Mouse (Mus musculus) frontal cortex, adult 2 months (tissue): ENCODE measurements around the gene Lurap1l. TPM values are rescaled to one million over a fixed set of nuclear protein-coding genes. Genes with fewer than 3 reads are reported as not detected.
"Not testable (repeated sequence)": the region's sequence is repeated elsewhere in the genome, so short reads cannot be mapped to it uniquely, and the experiment has no call there.

Experiments
- DNase-seq, 2 experiments: peaks; one replicate each; pipeline ENCODE4 v3.0.0; 2022; ENCODE audit warnings: low spot score in 1 of 2; ENCODE audit errors: extremely low spot score in 1 of 2
- polyA plus RNA-seq: library from polyadenylated mRNA; depleted of rRNA; stranded (reverse); fragments of >200 nt; gene quantifications from 2 replicates; pipeline ENCODE4 v1.2.3, GENCODE M21; 2012

Gene Lurap1l
- polyA plus RNA-seq, 1 experiment: 8.8 TPM

DNA sequence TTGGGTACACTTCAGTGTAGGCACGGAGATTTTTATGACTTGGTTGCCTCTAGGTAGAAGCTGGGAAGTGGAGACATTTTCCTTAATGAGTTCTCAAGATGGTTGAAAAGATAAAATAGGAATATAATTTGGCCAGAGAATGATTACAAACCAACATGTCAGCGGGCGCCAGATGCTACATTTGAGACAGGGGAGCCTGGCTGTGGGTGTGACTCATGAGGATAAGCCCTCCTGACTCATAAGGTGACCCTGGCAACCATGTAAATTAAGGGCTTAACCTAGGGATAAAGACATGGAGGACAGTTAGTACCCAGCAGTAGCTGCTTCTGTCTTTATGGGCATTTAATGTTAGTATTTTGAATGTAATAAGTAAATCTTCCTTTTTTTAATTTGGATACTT, 6.2 kb downstream of the Lurap1l start:
- DNase-seq: no peak

DNA sequence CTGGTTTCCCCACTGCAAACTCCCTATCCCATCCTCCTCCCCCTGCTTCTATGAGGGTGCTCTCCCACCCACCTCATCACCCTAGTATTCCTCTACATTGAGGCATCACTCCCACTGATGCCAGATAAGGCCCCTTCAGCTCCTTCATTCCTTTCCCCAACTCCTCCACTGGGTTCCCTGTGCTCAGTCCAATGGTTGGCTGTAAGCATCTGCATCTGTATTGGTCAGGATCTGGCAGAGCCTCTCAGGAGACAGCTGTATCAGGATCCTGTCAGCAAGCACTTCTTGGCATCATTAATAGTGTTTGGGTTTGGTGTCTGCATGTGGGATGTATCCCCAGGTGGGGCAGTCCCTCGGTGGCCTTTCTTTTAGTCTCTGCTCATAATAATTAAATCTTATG, 6.7 kb downstream of the Lurap1l start:
- DNase-seq: not testable (repeated sequence)

DNA sequence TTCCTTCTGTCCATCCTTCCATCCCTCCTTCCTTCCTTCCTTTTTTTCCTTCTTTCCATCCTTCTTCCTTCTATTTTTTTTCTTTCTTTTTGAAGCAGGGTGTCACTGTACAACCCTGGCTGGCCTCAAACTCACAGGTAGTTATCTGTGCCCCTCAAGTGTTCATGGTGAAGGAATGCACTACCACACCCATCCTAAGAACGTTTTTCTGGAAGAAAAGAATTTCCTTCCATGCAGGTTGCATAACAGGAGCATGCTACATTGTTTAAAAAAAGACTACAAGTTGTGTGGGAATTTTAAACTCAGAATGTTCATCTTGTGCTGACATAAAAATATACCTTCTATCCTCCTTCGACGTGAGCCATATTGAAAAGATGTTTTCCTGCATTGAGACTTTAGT, 7.4 kb downstream of the Lurap1l start:
- DNase-seq: no peak

DNA sequence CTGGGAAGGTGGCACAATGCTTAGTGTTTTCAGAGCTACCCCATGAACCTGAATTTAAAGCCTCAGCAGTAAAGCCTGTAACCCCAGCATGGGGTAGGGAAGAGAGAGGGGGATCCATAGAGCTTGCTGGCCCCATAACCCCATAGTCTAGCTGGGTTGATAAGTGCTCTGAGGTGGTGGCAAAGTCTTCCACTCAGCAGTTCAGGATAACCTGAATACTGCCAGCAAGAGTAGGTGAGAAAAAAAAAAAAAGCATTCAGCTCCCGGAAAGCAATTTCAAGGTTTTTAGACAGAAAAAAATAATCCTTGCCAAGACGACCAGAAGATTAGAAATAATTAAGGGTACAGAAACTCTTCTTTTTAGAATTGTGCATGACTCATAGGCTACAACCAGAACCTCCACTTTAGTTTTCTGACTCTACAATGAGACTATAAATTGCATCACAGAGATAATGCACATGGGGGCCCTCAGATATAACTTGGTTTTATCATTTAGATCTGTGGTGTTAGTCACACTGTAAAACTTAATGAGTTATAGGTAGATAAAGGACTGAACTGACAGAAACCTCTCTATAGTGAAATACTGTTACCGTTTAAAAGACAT, 8.2 kb downstream of the Lurap1l start:
- no peak for DNase-seq

DNA sequence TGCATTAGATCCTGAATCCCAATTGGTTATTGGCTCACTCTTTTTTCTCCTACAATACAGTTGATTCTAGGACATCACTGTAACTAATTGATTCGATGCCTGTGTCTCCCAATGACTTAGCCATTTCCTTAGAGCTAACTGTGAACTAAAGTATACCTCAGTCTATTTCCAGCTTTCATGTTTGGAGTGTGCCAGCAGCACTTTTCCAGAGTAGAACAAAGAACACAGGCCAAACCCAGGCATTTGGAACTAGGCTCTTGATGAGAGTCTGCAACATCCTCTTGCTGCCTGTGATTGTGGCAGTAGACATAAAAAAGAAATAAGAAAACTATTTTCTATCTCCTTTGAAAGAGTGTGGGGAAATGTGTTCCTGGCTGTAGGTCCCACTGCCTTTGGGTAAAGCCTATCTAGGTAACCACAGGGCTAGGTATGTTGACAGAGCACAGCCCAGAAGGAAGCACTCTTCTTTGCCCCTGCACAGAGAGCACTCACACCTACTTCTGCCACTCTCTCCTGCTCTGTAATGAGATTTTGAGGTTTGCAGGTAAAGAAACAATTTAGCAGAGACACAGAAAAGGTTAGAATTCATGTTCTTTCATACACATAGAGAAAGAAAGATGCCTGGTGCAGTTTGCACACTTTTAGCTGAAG, 8.9 kb downstream of the Lurap1l start:
- DNase-seq: no peak

DNA sequence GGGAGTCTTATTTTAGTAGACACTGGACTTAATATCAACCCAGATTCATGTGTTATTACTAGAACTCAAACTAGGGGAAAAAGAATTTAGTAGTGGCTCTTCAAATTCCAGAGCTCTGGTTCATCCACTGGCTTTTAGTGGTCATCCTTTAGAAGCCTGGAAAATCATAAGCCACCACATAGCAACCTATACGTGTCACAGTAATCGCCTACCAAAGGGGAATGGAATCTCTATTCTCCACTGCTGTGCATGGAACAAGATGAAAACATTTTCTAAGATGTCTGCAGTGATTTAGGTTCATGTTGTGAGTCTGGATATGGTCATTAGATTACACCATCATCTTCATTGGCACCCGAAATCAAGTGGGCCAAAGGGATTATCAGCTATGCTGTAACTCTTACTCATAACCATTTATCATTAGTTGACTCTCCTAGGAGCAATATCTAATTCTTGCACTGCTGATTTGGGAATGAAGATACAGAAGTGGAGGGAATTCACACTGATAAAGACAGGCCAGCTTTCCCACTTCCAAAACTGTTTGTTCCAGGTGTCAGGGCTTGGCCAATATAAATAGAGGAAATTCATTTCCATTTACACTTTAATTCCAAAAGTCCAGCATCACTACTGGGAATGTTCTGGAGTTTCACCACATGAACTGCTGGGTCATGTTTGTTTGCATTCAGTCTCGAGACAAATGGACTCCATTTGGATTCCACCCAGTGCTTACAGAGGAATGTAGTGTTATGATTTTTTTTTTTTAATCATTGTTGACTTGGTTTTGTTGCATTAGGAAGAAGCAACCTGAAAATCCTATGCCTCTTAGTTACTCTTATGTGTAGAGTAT, 11.4 kb downstream of the Lurap1l start:
- no peak for DNase-seq

DNA sequence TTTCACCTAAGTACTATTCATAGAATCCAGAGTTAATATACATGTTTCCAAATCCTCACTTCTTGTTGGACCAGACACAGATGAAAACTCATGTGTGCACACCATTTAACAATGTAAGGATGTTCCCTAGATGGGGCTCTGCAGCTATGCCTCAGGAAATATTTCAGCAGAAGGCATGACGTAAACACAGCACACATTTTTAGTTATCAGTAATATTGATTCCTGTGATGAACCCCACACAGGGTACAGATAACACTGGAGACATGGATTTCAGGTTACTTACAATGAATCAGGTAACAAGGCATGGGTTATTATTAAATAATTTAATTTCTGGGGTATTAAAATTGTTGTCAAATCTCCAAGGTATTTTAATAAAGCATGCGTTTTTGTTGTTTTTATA, 12.2 kb downstream of the Lurap1l start:
- DNase-seq: no peak

DNA sequence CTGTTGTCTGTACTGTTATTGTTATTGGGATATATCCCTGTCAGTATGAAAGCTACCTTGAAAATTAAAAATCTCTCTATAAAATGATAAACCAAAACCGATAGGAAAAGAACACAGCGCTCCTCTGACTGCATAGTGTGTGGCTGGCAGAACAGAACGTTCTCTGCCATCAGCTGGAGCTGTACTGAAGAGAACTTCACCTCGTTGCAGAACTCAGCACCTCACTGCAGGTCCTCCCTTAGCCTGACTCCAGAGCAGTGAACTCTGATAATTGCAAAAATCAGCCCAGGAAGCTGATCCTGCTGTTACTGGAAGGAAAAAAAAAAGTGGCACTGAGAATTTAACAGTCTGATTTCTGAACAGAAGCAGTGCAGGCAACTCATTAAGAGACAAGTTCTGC, 14.4 kb downstream of the Lurap1l start:
- DNase-seq: no peak

DNA sequence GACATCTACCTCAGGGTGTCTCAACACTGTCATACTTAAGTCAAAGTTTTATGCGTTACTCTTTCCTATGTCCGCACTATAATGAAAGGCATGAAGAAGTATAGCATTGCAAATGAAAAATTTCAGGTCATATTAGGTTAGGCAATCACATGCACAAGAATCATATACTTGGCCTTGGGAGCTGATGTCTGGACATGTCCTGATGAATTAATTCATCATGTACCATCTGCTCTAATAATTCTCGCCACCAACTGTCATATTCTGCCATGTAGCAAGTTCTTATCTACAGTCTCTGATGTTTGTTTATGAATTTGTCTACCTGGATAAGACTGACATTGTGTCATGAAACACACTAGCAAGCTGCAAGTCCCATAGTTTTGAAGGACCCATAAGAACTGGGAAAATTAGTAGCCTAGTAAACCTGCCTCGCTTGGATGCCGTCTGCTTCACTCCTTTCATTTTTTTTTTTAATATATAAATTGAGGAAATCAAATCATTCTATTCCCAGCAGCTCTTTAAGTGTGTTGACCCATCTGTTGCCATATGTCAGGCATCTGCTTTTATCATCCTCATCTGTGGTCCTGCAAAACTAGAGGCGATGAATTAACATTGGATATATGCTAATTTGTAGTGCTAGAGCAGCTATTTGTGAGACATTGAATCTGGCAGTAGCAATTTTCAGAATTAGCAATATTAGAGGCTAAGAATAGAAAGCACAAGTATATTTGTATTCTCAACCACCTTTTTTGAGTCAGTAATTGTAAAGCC, 15.5 kb downstream of the Lurap1l start:
- no peak for DNase-seq

DNA sequence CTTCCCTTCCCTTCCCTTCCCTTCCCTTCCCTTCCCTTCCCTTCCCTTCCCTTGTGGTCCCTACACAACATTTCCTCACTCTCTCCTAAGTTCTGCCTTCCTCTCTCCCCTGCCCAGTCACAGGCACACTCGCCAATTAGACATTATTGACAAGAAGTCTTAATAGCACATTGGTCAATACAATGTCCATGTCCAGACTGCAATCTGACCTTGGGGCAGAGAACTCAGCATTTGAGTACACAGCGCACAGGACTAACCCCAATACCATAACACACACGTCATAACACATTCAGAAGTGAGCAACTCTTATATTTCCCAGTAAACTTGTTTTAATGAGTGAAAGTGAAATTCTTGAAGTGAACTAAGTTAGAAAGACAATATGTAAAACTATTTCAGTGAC, 24.3 kb downstream of the Lurap1l start:
- DNase-seq: no peak

DNA sequence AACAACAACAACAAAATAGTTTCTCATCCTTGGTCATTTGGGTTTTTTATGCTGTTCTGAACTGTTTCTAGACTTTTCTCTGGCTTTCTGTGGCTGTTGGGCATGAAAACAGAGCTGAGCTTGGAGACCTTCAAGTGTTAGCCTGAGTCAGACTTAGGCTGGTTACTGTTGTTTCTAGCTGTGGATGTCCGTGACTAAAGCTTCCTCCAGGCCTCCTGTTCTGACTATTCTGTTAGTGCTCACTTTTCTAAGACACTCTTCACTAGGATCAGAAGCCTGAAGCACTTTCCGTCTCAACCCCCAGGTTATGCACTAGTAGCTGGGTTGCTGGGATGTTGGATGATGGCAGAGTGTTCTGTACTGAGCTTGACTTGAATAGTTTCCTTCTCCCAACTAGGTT, 28.7 kb downstream of the Lurap1l start:
- no peak for DNase-seq

DNA sequence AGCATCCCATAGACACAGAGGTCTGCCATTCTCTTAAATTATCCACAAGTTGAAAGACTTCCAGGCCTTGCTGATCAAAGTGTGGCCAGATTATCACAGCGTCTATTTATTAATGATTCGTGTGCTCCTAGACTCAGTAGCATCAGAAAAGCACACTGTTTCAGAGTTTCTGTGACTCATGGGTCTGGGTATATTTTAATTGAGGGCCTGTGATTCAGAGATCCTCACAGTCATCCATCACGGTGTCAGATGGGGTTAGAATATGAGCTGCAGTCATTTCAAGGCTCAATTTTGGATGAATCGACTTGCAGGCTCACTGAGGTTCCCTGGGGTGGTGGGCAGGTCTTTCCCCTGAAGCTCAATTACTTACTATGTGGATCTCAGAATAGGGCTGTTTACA, 30.5 kb downstream of the Lurap1l start:
- DNase-seq: no peak

DNA sequence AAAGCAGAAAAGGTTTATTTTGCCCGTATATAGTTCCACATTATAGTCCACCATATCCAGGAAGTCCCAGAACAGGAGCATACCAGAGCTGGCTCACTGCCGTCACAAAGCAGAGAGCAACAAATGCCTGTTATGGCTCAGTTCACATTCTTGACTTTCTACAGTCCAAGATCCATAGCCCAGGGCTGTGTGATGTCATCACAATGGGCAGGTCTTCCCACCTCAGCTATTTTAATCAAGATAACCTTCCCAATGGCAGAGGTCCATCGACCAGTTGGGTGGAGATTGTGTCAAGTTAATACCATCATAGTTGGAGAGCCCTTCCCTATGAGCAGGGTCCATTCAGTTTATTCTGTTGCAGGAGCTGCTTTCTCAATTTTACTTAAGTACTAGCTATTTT, 31.5 kb downstream of the Lurap1l start:
- DNase-seq: no peak

DNA sequence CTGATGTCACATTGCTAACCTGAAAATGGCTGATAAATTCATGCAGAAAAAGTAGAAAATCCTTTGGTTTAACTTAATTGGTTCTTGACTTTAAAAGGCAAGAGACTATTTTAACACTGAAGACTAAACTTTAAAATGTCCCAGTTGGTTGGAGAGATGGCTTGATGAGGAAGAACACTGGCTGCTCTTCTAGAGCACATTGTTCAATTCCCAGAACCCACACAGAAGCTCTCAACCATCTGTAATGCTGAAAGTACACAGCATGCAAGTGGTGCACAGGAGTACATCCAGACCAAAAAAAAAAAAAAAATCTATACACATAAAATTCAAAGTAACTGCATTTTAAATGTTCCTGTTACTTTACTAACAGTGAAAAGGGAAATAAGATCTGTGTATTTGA, 34.2 kb downstream of the Lurap1l start:
- no peak for DNase-seq

DNA sequence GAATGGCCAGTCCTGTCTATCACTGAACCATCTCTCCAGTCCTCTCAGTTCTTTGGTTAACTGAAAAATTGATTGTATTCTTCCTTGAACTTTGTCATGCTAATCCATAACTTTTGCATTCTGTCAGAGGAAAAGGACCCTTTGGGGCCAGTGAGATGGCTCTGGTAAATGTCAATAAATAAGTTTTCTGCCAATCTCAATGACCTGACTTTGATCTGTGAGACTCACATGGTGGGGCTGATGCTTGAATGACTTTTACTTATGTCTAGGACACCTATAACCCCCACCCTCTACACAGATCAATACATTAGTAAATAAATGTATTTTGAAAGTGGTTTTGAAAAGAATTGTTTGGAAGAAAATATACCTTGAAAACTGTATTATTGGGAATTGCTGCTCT, 38.7 kb downstream of the Lurap1l start:
- no peak for DNase-seq

DNA sequence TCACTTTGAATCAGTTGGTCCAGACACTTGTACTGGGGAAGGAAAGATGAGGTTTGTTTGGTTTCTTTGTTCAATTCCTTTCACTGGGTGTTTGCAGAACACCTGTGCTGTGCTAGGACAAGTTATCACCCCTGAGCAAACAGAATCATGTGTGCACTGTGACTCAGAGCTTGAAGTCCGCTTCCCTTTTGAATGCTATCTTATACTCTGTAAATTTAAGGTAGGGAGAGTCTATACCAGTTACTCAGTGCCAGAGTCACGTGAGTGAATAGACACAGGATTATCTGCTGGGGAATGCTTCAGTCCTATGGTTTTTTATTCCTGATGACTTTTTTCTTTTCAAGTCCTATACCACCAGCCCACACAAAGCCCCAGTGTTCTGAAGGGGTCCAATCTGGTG, 39.3 kb downstream of the Lurap1l start:
- no peak for DNase-seq

DNA sequence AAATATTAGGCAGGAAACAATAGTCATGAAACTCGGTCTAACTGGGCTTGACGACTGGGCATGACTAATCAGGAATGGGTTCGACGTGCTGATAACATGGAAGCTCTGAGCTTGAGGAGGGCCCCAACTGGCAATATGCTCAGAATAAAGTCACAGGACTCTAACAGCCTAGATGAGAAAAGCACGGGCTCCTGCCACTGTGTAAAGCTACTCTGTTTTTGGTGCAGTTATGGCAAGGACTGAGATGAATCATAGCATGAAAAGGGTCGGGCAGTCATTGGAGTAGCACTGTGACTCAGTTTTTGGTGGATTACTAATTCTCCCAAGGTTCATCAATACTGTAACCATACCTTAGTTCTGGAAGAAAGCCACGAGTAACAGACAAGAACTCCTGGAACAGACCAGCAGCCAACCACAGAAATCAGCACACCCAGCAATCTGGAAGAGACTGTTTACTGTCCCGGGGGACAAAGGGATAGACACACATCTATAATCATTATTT, 39.9 kb downstream of the Lurap1l start:
- DNase-seq: no peak

DNA sequence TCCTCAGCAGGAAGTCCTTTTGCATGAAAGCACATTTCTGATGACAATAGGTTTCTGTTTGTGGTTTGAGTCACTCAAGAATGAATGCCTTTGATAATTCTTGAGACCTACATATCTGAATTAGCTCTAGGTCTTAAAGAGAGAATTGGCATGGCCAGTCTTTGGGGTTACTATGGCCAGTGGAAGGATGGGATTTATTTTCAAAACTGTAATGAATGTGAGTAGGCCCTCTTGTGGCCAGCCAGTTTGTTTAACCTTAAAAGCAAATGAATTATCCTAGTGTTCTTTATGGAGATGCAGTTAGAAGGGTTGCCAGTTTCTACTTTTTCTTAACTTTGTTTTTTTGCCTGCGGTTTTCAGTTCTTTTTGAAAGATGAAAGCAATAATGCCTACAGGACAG, 42.2 kb downstream of the Lurap1l start:
- DNase-seq: no peak

DNA sequence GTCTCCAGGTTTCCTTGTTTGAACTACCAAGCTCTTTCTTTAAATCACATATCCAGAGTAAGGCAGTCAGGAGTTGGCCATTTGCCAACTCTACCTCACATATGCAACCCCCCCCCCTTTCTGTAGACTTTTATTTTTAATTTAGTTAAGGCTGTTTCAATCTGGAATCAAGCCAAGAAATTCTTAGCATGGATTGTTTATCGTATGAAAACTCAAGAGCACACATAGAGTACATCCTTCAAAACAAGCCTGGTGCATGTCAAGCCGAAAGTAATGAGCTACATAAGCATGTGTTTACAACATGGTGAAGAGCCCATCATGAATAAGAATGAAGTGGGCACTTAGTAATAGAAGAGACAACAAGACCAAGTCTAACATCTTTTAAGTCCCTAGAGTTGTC, 45.5 kb downstream of the Lurap1l start:
- no peak for DNase-seq

DNA sequence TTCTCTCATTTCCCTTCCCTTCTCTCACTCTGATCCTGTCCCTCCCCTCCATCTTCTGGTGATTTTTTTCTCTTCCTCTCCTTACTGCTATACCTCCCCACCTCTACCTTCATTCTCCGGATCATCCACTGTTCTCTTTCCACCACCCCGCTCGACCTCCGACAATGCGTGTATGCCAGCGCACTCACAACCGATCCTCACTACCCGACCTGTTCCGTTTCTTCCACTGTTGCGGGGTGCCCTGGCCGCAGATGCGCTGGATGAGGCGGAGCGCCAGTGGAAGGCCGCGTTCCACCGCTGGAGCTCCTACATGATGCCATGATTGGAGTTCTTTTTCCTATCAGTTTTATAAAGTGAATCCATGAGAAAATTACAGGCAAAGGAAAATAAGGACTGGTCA, 57.1 kb downstream of the Lurap1l start:
- DNase-seq: no peak

DNA sequence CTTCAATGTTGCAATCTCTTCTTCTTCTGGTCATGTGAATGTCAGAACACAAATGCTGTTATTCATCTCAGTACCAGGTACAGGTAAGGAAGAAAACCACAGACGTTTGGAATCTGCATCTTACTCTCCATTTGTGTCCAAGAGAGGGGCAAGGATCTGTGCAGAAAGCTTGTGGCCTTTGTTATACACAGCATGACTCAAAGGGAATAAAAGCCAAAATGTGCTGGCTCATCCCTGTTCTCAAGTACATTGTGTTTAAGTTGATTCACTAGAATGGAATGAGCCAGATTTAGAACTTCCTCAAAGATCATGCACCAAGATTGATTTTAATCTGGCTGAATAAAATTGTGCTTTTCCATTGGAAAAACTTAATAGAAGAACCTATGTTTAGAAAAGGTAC, 61.4 kb downstream of the Lurap1l start:
- no peak for DNase-seq
